Comparison of ENCODE assay signal across 8 mouse cellular contexts in genomic region chr17:83215529-83216244, GRCm38 (mm10). TPM values are rescaled to one million over a fixed set of nuclear protein-coding genes. Genes with fewer than 3 reads are reported as not detected.
DNase-seq lines count a peak whose midpoint lies in the region; ATAC-seq lines count a peak whose summit lies in the region.

No protein-coding gene starts in this region.

- H3K9ac ChIP-seq in midbrain, embryonic 16.5 days (ENCODE audit: low read depth, low read length), result peak overlapping the region; percentile 85

- DNase-seq in gastrocnemius, postnatal 10 days, result peak; percentile 61
- DNase-seq in gastrocnemius, adult 18-20 months (ENCODE audit: low spot score), result no peak
- peak; percentile 64 for DNase-seq in MN1 (ENCODE audit: low spot score)
- peak; percentile 27 to 33 for DNase-seq in cerebellum, postnatal 36 days
- DNase-seq in heart, postnatal 14 days, result peak; percentile 54 to 58
- DNase-seq in limb, embryonic 10.5 days (ENCODE audit: low spot score), result peak; percentile 70
- no peak for DNase-seq in spleen, adult 18-20 months

- H3K4me1 ChIP-seq in limb, embryonic 10.5 days, result peaks cover 83% of the 10 kb centered on the region
- H3K4me1 ChIP-seq in midbrain, embryonic 16.5 days (ENCODE audit: control insufficient read depth, insufficient read depth, low read length), result peaks cover 25% of the 10 kb centered on the region

- peak; percentile 50 for ATAC-seq in midbrain, embryonic 16.5 days

- peaks cover 27% of the 10 kb centered on the region for H3K36me3 ChIP-seq in limb, embryonic 10.5 days
- no peaks in the 10 kb centered on the region for H3K36me3 ChIP-seq in midbrain, embryonic 16.5 days (ENCODE audit: control insufficient read depth, insufficient read depth, low read length)

- intact Hi-C loops in heart, postnatal 14 days (cut with DNase I), result no loop called here

- WGBS in limb, embryonic 10.5 days, result under 1% methylated on average over 71 of the region's 80 CpGs
- under 1% methylated on average over 68 of the region's 80 CpGs for WGBS in midbrain, embryonic 16.5 days

- H3K9me3 ChIP-seq in limb, embryonic 10.5 days (replicated peaks), result no peaks in the 10 kb centered on the region
- H3K9me3 ChIP-seq in midbrain, embryonic 16.5 days (replicated peaks; ENCODE audit: control insufficient read depth, low read length, poor library complexity, severe bottlenecking), result no peaks in the 10 kb centered on the region

- H3K4me2 ChIP-seq in midbrain, embryonic 16.5 days (ENCODE audit: low read length), result peak overlapping the region; percentile 93

- H3K27ac ChIP-seq in limb, embryonic 10.5 days, result peak overlapping the region; percentile 95
- peak overlapping the region; percentile 76 for H3K27ac ChIP-seq in midbrain, embryonic 16.5 days (ENCODE audit: low read length)

- peaks cover 87% of the 10 kb centered on the region for H3K27me3 ChIP-seq in limb, embryonic 10.5 days (ENCODE audit: low read depth, poor library complexity, severe bottlenecking)
- H3K27me3 ChIP-seq in midbrain, embryonic 16.5 days (ENCODE audit: control insufficient read depth, insufficient read depth, low read depth, low read length), result peaks cover 27% of the 10 kb centered on the region

- peak overlapping the region; percentile 80 for H3K4me3 ChIP-seq in limb, embryonic 10.5 days
- H3K4me3 ChIP-seq in midbrain, embryonic 16.5 days (ENCODE audit: low read depth, low read length), result peak overlapping the region; percentile 64

RNA-seq across cellular contexts. Expression of gene Pkdcc, which starts 0.6 kb away (rescaled TPM):
- total RNA-seq in gastrocnemius, postnatal 10 days (2021), result 10 to 100 TPM; 54.0 to 54.2 TPM
- 100 to 1,000 TPM in 1 of 2 experiments, 10 to 100 TPM in 1; 78.1 to 111 TPM for total RNA-seq in gastrocnemius, adult 18-20 months (2021)
- 10 to 100 TPM; 34.7 to 37.8 TPM for total RNA-seq in heart, postnatal 14 days (2021)
- polyA plus RNA-seq in limb, embryonic 10.5 days (2016; fragmentation: Nextera tagmentation; extraction: Ambion mirVana), result 32.4 and 34.8 TPM in 2 replicates
- 3.9 and 4.3 TPM in 2 replicates for polyA plus RNA-seq in midbrain, embryonic 16.5 days (2015; fragmentation: Nextera tagmentation; extraction: Ambion mirVana)

Comparison
In these comparisons a context has a peak if more than half of its experiments do, and no peak if none do; other contexts are left out.
1. DNase-seq: peak in gastrocnemius, postnatal 10 days (single experiment), MN1 (single experiment), cerebellum, postnatal 36 days (2 of 2), heart, postnatal 14 days (2 of 2) and limb, embryonic 10.5 days (single experiment); none in gastrocnemius, adult 18-20 months (single experiment) and spleen, adult 18-20 months (0 of 2).